Mouse (Mus musculus) right cerebral cortex, postnatal 10 days (tissue): ENCODE data around the gene Gm28171.
"Not testable (repeated sequence)": the region's sequence is repeated elsewhere in the genome, so short reads cannot be mapped to it uniquely, and the experiment has no call there.

ENCODE experiments used
- DNase-seq, 2 experiments: peaks; one replicate each; pipeline ENCODE4 v3.0.0; 2021; ENCODE audit warnings: low spot score in 2 of 2

Gene Gm28171

GRCm38 (mm10) chrY:5793095-5793494 is at the start of gene Gm28171:
Gm28171 (plus strand) TSS chrY:5793395.
- not testable (repeated sequence) for DNase-seq
